Mouse (Mus musculus) erythroblast, adult 5-6 weeks (primary cell): Measurements from ENCODE around the gene Mmp9. TPM values are rescaled to one million over a fixed set of nuclear protein-coding genes. Genes with fewer than 3 reads are reported as not detected.

Source experiments
- total RNA-seq, 2 experiments: library from RNA; stranded (forward) in 1 of 2; stranded (reverse) in 1 of 2; fragments of 150-400 nt in 1 of 2; fragments of 200-764, 138-1000 nt in 1 of 2; gene quantifications; 2 replicates each; pipeline versions ENCODE4 v1.2.3 to v1.2.4; 2015 to 2017; ENCODE audit warnings: low replicate concordance in 2 of 2

The Mmp9 gene
- total RNA-seq, 2 experiments from 2014 or later: 35.7 to 73.6 TPM

Other genes starting within 250 kb of the Mmp9 start
- not detected in 2 replicates for gene Spint4, start 242.3 kb upstream of the Mmp9 start, total RNA-seq (2015; ENCODE audit: low replicate concordance)
- not detected in 2 replicates for gene Spint4, start 242.3 kb upstream of the Mmp9 start, total RNA-seq (2017; ENCODE audit: low replicate concordance)
- not detected in 2 replicates for gene Spint5, start 225.5 kb upstream of the Mmp9 start, total RNA-seq (2015; ENCODE audit: low replicate concordance)
- gene Spint5, start 225.5 kb upstream of the Mmp9 start, total RNA-seq (2017; ENCODE audit: low replicate concordance): not detected in 2 replicates
- 16.7 and 19.9 TPM in 2 replicates for gene Wfdc3, start 194.8 kb upstream of the Mmp9 start, total RNA-seq (2015; ENCODE audit: low replicate concordance)
- 10.0 and 12.8 TPM in 2 replicates for gene Wfdc3, start 194.8 kb upstream of the Mmp9 start, total RNA-seq (2017; ENCODE audit: low replicate concordance)
- gene Dnttip1, start 194.8 kb upstream of the Mmp9 start, total RNA-seq (2015; ENCODE audit: low replicate concordance): 79.2 and 130 TPM in 2 replicates
- 137 and 237 TPM in 2 replicates for gene Dnttip1, start 194.8 kb upstream of the Mmp9 start, total RNA-seq (2017; ENCODE audit: low replicate concordance)
- gene Ube2c, start 170.9 kb upstream of the Mmp9 start, total RNA-seq (2015; ENCODE audit: low replicate concordance): 268 and 318 TPM in 2 replicates
- 123 and 215 TPM in 2 replicates for gene Ube2c, start 170.9 kb upstream of the Mmp9 start, total RNA-seq (2017; ENCODE audit: low replicate concordance)
- gene Tnnc2, start 160.8 kb upstream of the Mmp9 start, total RNA-seq (2015; ENCODE audit: low replicate concordance): not detected in 2 replicates
- gene Tnnc2, start 160.8 kb upstream of the Mmp9 start, total RNA-seq (2017; ENCODE audit: low replicate concordance): not detected in 2 replicates
- gene Snx21, start 155.0 kb upstream of the Mmp9 start, total RNA-seq (2015; ENCODE audit: low replicate concordance): 2.1 and 2.9 TPM in 2 replicates
- 0.43 and 0.98 TPM in 2 replicates for gene Snx21, start 155.0 kb upstream of the Mmp9 start, total RNA-seq (2017; ENCODE audit: low replicate concordance)
- gene Acot8, start 135.9 kb upstream of the Mmp9 start, total RNA-seq (2015; ENCODE audit: low replicate concordance): 9.6 and 10.0 TPM in 2 replicates
- gene Acot8, start 135.9 kb upstream of the Mmp9 start, total RNA-seq (2017; ENCODE audit: low replicate concordance): 15.8 and 20.8 TPM in 2 replicates
- 0.58 and 1.9 TPM in 2 replicates for gene Zswim3, start 135.7 kb upstream of the Mmp9 start, total RNA-seq (2015; ENCODE audit: low replicate concordance)
- gene Zswim3, start 135.7 kb upstream of the Mmp9 start, total RNA-seq (2017; ENCODE audit: low replicate concordance): 2.0 and 4.5 TPM in 2 replicates
- 1.5 and 2.1 TPM in 2 replicates for gene Zswim1, start 118.1 kb upstream of the Mmp9 start, total RNA-seq (2015; ENCODE audit: low replicate concordance)
- gene Zswim1, start 118.1 kb upstream of the Mmp9 start, total RNA-seq (2017; ENCODE audit: low replicate concordance): 0.60 and 1.1 TPM in 2 replicates
- gene Spata25, start 112.2 kb upstream of the Mmp9 start, total RNA-seq (2015; ENCODE audit: low replicate concordance): not detected in 2 replicates
- not detected in 2 replicates for gene Spata25, start 112.2 kb upstream of the Mmp9 start, total RNA-seq (2017; ENCODE audit: low replicate concordance)
- 26.8 and 36.1 TPM in 2 replicates for gene Ctsa, start 107.9 kb upstream of the Mmp9 start, total RNA-seq (2015; ENCODE audit: low replicate concordance)
- 33.5 and 39.9 TPM in 2 replicates for gene Ctsa, start 107.9 kb upstream of the Mmp9 start, total RNA-seq (2017; ENCODE audit: low replicate concordance)
- not detected in 2 replicates for gene Neurl2, start 107.3 kb upstream of the Mmp9 start, total RNA-seq (2015; ENCODE audit: low replicate concordance)
- 1.4 TPM in 1 of 2 replicates, not detected in the other for gene Neurl2, start 107.3 kb upstream of the Mmp9 start, total RNA-seq (2017; ENCODE audit: low replicate concordance)
- 0.58 and 0.84 TPM in 2 replicates for gene Pltp, start 83.1 kb upstream of the Mmp9 start, total RNA-seq (2015; ENCODE audit: low replicate concordance)
- gene Pltp, start 83.1 kb upstream of the Mmp9 start, total RNA-seq (2017; ENCODE audit: low replicate concordance): 1.8 and 3.3 TPM in 2 replicates
- gene Pcif1, start 61.5 kb upstream of the Mmp9 start, total RNA-seq (2015; ENCODE audit: low replicate concordance): 5.6 and 22.6 TPM in 2 replicates
- gene Pcif1, start 61.5 kb upstream of the Mmp9 start, total RNA-seq (2017; ENCODE audit: low replicate concordance): 19.0 and 30.5 TPM in 2 replicates
- gene Zfp335, start 29.0 kb upstream of the Mmp9 start, total RNA-seq (2015; ENCODE audit: low replicate concordance): 13.4 and 17.9 TPM in 2 replicates
- gene Zfp335, start 29.0 kb upstream of the Mmp9 start, total RNA-seq (2017; ENCODE audit: low replicate concordance): 9.9 and 10.3 TPM in 2 replicates
- gene Slc12a5, start 20.0 kb downstream of the Mmp9 start, total RNA-seq (2015; ENCODE audit: low replicate concordance): not detected in 2 replicates
- gene Slc12a5, start 20.0 kb downstream of the Mmp9 start, total RNA-seq (2017; ENCODE audit: low replicate concordance): not detected in 2 replicates
- 1.2 and 5.4 TPM in 2 replicates for gene Ncoa5, start 94.1 kb downstream of the Mmp9 start, total RNA-seq (2015; ENCODE audit: low replicate concordance)
- 10.3 and 15.6 TPM in 2 replicates for gene Ncoa5, start 94.1 kb downstream of the Mmp9 start, total RNA-seq (2017; ENCODE audit: low replicate concordance)
- 10.2 TPM in 1 of 2 replicates, not detected in the other for gene Cd40, start 114.8 kb downstream of the Mmp9 start, total RNA-seq (2015; ENCODE audit: low replicate concordance)
- 3.6 and 5.1 TPM in 2 replicates for gene Cd40, start 114.8 kb downstream of the Mmp9 start, total RNA-seq (2017; ENCODE audit: low replicate concordance)
- gene 1700025C18Rik, start 150.0 kb downstream of the Mmp9 start, total RNA-seq (2015; ENCODE audit: low replicate concordance): not detected in 2 replicates
- not detected in 2 replicates for gene 1700025C18Rik, start 150.0 kb downstream of the Mmp9 start, total RNA-seq (2017; ENCODE audit: low replicate concordance)